Mouse (Mus musculus) heart, postnatal 4 days (tissue): Measurements from ENCODE around the gene Tln2. TPM values are rescaled to one million over a fixed set of nuclear protein-coding genes. Genes with fewer than 3 reads are reported as not detected.

Experiments used
- DNase-seq: peaks from one replicate; pipeline ENCODE4 v3.0.0; 2021
- microRNA-seq, 2 experiments: library from miRNA; unstranded; fragments of <30 nt; microRNA quantifications; one replicate each; pipeline ENCODE4 v1.2.0; 2021 to 2022
- total RNA-seq, 2 experiments: library from RNA; stranded (reverse); gene quantifications; 2 replicates each; pipeline ENCODE4 v1.2.3; 2021

The Tln2 gene
- total RNA-seq, 2 experiments from 2014 or later = 111 to 116 TPM

DNA sequence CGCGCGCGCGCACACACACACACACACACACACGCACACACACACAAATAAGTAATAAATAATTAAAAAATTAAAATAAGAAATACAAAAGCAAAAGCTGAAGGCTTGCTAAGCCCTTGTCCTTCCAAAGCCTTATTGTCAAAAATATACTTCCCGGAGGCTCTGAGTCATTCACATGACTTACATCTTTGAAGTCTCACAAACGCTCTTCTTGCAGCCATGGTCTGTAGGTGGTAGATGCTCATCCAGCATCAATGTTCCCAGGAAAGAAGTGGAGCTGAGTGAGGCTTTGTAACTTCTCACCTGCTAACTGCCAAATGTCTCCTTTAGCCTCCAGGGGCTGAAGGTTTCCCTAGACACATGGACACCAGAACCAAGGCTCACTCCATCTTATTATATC, 362.9 kb downstream of the Tln2 start:
- DNase-seq = no peak

DNA sequence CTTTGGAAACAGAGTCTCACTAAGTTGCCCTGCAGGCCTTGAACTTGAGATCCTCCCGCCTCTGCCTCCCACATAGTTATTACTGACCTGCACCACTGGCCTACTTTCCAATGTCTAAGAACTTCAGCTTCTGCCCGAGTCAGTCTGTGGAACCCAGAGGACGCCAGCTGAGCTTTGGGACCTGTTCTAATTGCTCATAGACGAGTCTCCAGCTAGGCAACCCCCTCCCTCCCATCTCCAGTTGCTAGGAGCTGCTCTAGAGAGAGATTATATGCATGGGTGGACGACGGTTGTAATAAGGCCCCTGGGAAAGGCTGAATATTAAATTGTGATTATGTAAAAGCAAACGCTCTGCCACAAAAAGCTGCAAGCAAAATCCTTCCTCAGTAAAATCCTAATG, 364.2 kb downstream of the Tln2 start:
- no peak for DNase-seq

DNA sequence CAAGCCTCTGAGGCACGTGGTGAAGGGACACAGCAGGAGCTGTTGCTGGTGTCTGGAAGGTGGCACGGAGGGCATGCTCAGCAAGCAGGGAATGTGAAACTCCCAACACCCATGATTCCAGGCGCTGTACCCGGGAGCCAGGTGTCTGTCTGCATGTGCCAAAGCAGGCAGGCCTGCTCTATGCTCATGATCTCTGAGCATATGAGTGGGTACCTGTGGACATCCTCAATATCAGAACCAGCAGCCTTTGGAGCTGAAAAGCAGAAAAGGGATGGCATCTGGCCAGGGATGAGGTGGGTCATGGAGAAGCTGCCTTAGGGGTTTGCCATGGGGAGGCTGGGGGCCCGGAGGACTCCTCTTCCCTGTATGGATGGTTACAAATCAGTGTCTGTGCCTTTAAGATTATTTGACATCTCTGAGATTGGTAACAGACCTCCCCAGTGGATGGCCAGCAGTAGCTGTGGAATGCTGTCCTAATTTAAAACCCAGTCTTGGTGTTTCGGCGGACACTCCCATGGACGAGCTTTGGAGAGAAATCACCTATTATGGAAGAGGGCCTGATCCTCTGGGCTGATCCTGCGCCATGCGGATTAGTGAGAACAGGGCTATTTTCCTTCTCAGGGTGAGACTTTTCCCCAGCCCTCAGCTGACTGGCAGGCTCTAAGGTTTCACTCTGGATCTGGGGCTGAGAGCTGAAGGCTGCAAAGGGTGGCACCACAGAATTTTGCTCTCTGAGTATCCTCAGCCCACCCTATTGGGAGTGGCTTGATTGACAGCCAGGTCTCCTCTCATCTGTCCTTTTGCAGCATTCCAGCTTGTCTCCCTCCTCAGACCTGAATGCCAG, 367.8 kb downstream of the Tln2 start:
- peak; percentile 63 for DNase-seq

GRCm38 (mm10) chr9:67187686-67188085, 371.8 kb downstream of the Tln2 start:
- DNase-seq = no peak

GRCm38 (mm10) chr9:67187182-67187581, 372.3 kb downstream of the Tln2 start:
- no peak for DNase-seq

DNA sequence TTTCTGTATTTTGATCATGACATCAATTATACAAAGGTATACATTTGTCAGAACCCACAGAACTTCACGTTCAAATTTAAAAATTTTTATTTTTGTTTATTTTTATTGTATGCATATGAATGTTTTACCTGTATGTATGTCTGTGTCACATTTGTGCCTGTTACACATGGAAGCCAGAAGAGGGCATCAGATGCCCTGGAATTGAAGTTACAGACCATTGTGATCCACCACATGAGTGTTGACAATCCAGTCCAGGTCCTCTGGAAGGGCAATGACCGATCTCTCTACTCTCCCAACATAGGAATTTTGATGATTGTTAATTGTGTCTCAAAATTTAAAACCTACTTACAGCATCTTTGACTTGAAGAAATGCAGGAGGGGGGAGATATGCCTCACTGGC, 374.9 kb downstream of the Tln2 start:
- no peak for DNase-seq

DNA sequence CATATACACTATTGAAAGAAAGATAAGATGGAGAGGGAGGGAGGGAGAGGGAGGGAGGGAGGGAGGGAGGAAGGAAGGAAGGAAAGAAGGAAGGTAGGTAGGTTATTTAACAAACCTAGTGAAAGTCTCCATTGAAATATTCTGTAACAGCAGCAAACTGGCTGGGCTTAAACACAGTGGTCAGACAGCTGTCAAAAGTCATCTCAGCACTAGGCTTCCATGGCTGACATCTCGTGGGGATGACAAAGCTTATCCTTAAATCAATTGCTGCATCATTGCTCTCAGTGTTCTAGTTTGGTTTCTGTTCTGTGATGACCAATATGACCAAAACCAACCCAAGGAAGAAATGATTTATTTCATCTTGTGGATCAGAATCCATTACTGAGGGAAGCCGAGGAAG, 376.0 kb downstream of the Tln2 start:
- DNase-seq = no peak

GRCm38 (mm10) chr9:67182006-67182405, 377.5 kb downstream of the Tln2 start:
- no peak for DNase-seq

DNA sequence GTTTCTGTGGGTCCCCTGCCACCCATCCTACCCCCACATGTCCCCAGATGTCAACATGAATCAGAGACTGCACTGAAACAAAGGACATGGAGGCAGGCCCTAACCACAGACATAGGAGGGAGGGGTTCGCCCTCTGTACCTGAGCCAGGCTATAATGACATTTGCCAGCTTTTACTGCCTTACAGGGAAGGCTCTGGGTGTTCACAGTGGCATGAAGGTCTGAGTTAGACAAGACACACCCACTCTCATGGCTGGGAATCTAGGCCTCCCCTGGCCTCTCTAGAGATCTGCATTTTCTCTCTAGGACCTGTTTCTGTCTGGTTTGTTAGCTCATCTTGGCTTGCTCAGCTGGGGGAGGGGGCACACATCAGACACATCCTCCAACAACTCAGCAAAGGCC, 380.8 kb downstream of the Tln2 start:
- DNase-seq = no peak

DNA sequence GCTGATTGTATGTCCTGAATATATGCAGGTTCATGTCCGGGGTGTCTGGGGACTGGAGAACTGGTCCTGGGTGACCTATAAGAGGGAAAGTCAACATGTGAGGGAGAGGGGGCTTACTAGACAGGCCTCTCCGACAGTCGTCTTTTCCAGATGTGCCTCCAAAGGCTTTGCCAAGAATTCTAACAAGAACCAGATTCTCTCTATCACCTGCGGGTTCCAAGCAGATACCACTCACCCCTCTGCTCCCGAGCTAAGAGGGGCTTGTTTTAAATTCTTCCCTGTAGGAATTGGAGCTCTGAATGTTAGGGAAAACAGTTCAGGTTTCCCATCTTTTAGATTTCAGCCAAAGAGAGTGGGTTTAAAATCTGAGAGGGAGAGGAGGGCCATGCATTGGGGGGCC, 381.3 kb downstream of the Tln2 start:
- no peak for DNase-seq

- DNase-seq = no peak
Observed at GRCm38 (mm10) chr9:67176073-67176472, 383.4 kb downstream of the Tln2 start.

DNA sequence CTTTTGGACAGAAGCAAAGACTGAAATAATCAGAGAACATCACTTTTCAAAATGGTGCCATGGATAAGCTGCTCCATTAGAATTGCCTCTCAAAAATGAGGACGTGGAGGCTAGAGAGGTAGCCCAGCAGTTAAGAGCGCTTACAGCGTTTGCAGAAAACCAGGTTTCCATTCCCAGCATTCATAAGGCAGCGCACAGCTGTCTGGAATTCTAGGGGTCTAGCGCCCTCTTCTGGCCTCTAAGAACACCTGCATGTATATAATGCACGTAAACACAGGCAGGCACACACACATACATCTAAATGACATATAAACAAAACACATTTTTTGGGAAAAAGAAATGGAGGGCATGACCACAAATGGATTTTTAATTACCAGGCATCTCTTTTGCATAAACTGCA, 385.7 kb downstream of the Tln2 start:
- no peak for DNase-seq

DNA sequence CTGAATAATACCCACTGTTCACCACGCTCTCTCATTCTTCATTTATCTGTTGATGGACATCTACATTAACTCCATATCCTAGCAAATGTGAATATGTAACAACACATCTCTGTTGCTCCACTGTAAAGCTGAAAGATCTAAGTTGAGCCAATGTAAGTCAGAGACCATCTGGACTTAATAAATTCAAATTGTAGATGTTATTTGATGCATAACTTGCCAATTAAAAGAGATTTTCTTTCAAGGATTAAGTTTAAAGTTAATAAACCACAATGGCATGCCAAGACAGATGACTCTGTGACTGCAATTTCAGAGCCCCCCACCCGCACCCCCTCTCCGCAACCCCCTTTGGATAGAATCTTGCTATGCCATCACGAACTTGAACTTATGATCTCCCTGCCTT, 386.3 kb downstream of the Tln2 start:
- no peak for DNase-seq

GRCm38 (mm10) chr9:67171409-67171808, 388.1 kb downstream of the Tln2 start:
- peak; percentile 48 for DNase-seq

GRCm38 (mm10) chr9:67170759-67171158, 388.7 kb downstream of the Tln2 start:
- peak; percentile 42 for DNase-seq

GRCm38 (mm10) chr9:67170047-67170446, 389.5 kb downstream of the Tln2 start:
- DNase-seq = no peak

Small RNA genes lying within 50 kb of the gene (microRNA-seq; reads per million reads assigned to microRNA genes)
- 77.5 to 105 reads per million in 2 experiments for gene Mir190a

Other genes with a start within 250 kb of the Tln2 start
- 1 to 10 TPM in 1 of 2 experiments, under 1 TPM in 1; 0.92 to 1.4 TPM for gene C2cd4b, start 199.7 kb upstream of the Tln2 start, total RNA-seq